Mouse (Mus musculus): ENCODE measurements around the gene Trrap. TPM values are rescaled to one million over a fixed set of nuclear protein-coding genes. Genes with fewer than 3 reads are reported as not detected.
A peak's percentile ranks its signal among the peaks of the same experiment; 100 is the strongest.

Trrap gene
- total and polyA plus RNA-seq, 3 experiments, result 44.1 to 91.6 (median 45.6) TPM

- Histone ChIP-seq H3K79me2 (ENCODE audit: control insufficient read depth, insufficient read depth, low read length, poor library complexity) (no peaks in the 10 kb centered on the region), H3K27me3 (ENCODE audit: control insufficient read depth in 1 of 2, insufficient read depth in 2 of 2, low read length in 2 of 2) (no peaks in the 10 kb centered on the region), H3K9ac (ENCODE audit: control insufficient read depth, low read depth, low read length, poor library complexity, severe bottlenecking) (no peak overlapping the region), H3K4me3 (ENCODE audit: control insufficient read depth in 1 of 2, insufficient read depth in 1 of 2, low read depth in 2 of 2, low read length in 2 of 2) (no peak overlapping the region), H3K9me3 (replicated peaks; ENCODE audit: insufficient read depth, low read length) (no peaks in the 10 kb centered on the region), H3K36me3 (ENCODE audit: control insufficient read depth in 1 of 2, insufficient read depth in 2 of 2, low read length in 2 of 2) (no peaks in the 10 kb centered on the region), H3K4me1 (ENCODE audit: control insufficient read depth in 1 of 2, insufficient read depth in 2 of 2, low read length in 2 of 2) (no peaks in the 10 kb centered on the region), H3K27ac (ENCODE audit: control insufficient read depth, low read depth, low read length) (no peak overlapping the region)
- TF ChIP-seq POLR2A (IDR thresholded peaks at IDR 0.05; ENCODE audit: control insufficient read depth in 1 of 2, insufficient read depth in 1 of 2, low read depth in 1 of 2, low read length in 2 of 2, poor library complexity in 1 of 2) (no peak), MEF2A (IDR thresholded peaks at IDR 0.05; ENCODE audit: extremely low read depth, insufficient replicate concordance, low read depth, low read length, poor library complexity, severe bottlenecking) (no peak), RAD21 (IDR thresholded peaks at IDR 0.05; ENCODE audit: low read depth, low read length) (peak; percentile 42), CTCF (IDR thresholded peaks at IDR 0.05 in 2 of 3, conservative IDR thresholded peaks at IDR 0.05 in 1 of 3; ENCODE audit: control insufficient read depth in 1 of 3, insufficient read depth in 1 of 3, low read depth in 2 of 3, low read length in 3 of 3, poor library complexity in 1 of 3, severe bottlenecking in 1 of 3) (peak; percentile 38 to 57 (median 49)), ZNF384 (IDR thresholded peaks at IDR 0.05; ENCODE audit: low read depth, low read length) (no peak), MYB (IDR thresholded peaks at IDR 0.05; ENCODE audit: low read depth, low read length) (no peak), MYC (IDR thresholded peaks at IDR 0.05; ENCODE audit: low read depth, low read length) (no peak), RCOR1 (IDR thresholded peaks at IDR 0.05; ENCODE audit: low read depth, low read length) (no peak), ZC3H11A (IDR thresholded peaks at IDR 0.05; ENCODE audit: low read depth, low read length) (no peak), SMC3 (IDR thresholded peaks at IDR 0.05; ENCODE audit: low read depth, low read length) (peak; percentile 39; the same call in 1 of the 2 replicates), CHD1 (IDR thresholded peaks at IDR 0.05; ENCODE audit: low read depth, low read length) (no peak), POLR2AphosphoS2 (IDR thresholded peaks at IDR 0.05; ENCODE audit: low read length) (no peak)
- peak; percentile 75 for DNase-seq (ENCODE audit: low read depth, low spot score)
Observed at GRCm38 (mm10) chr5:144753041-144753440, 14.5 kb upstream of the Trrap start.

GRCm38 (mm10) chr5:144755191-144755590, 12.3 kb upstream of the Trrap start:
- Histone ChIP-seq H3K79me2 (ENCODE audit: control insufficient read depth, insufficient read depth, low read length, poor library complexity) (no peaks in the 10 kb centered on the region), H3K36me3 (ENCODE audit: control insufficient read depth in 1 of 2, insufficient read depth in 2 of 2, low read length in 2 of 2) (no peaks in the 10 kb centered on the region), H3K9ac (ENCODE audit: control insufficient read depth, low read depth, low read length, poor library complexity, severe bottlenecking) (no peak overlapping the region), H3K27ac (ENCODE audit: control insufficient read depth, low read depth, low read length) (no peak overlapping the region), H3K27me3 (ENCODE audit: control insufficient read depth in 1 of 2, insufficient read depth in 2 of 2, low read length in 2 of 2) (0 out of 4 replicates have a peak, but pooled peaks cover 0 to 1% of the 10 kb centered on the region in 2 experiments), H3K4me1 (ENCODE audit: control insufficient read depth in 1 of 2, insufficient read depth in 2 of 2, low read length in 2 of 2) (no peaks in the 10 kb centered on the region), H3K4me3 (ENCODE audit: control insufficient read depth in 1 of 2, insufficient read depth in 1 of 2, low read depth in 2 of 2, low read length in 2 of 2) (no peak overlapping the region), H3K9me3 (replicated peaks; ENCODE audit: insufficient read depth, low read length) (no peaks in the 10 kb centered on the region)
- DNase-seq (ENCODE audit: low read depth, low spot score), result no peak
- TF ChIP-seq MYB (IDR thresholded peaks at IDR 0.05; ENCODE audit: low read depth, low read length), result no peak

DNA sequence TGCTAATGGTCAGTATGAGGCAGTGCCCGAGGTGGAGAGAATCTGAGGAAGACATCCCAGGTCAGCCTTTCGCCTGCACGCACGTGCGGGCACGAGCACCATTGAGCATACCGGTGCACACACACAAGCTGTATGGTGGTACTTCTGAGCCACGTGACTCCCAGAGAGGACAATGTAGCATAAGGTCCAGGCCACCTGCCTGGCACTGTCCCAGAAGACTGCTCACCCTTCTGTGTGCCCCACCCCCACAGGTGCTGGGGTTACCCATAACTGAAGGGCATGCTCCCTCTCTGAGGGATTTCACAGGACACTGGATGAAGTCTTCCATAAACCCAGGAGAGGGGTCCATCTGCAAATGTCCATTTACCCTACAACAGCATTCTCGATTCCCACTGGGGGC, 10.1 kb upstream of the Trrap start:
- TF ChIP-seq USF1 (IDR thresholded peaks at IDR 0.05; ENCODE audit: low read depth, low read length) (no peak), CHD2 (IDR thresholded peaks at IDR 0.05; ENCODE audit: low read length) (no peak)
- 0 out of 4 replicates have a peak, but pooled peaks cover 0 to 1% of the 10 kb centered on the region in 2 experiments for H3K27me3 ChIP-seq (ENCODE audit: control insufficient read depth in 1 of 2, insufficient read depth in 2 of 2, low read length in 2 of 2)
- H3K27ac ChIP-seq (ENCODE audit: control insufficient read depth, low read depth, low read length), result no peak overlapping the region
- no peak overlapping the region for H3K4me3 ChIP-seq (ENCODE audit: control insufficient read depth in 1 of 2, insufficient read depth in 1 of 2, low read depth in 2 of 2, low read length in 2 of 2)
- H3K9me3 ChIP-seq (replicated peaks; ENCODE audit: insufficient read depth, low read length), result no peaks in the 10 kb centered on the region
- no peak overlapping the region for H3K9ac ChIP-seq (ENCODE audit: control insufficient read depth, low read depth, low read length, poor library complexity, severe bottlenecking)
- no peaks in the 10 kb centered on the region for H3K79me2 ChIP-seq (ENCODE audit: control insufficient read depth, insufficient read depth, low read length, poor library complexity)
- no peak for DNase-seq (ENCODE audit: low read depth, low spot score)
- H3K36me3 ChIP-seq (ENCODE audit: control insufficient read depth in 1 of 2, insufficient read depth in 2 of 2, low read length in 2 of 2), result no peaks in the 10 kb centered on the region
- no peaks in the 10 kb centered on the region for H3K4me1 ChIP-seq (ENCODE audit: control insufficient read depth in 1 of 2, insufficient read depth in 2 of 2, low read length in 2 of 2)
